Mouse (Mus musculus) liver, adult (tissue): ENCODE data around the gene Cnpy1.

ENCODE experiments used
- GATA4 ChIP-seq: IDR thresholded peaks from 2 replicates; pipeline ENCODE4 v1.6.1; 2014; ENCODE audit warnings: mild to moderate bottlenecking, low read length; ENCODE audit not compliant: insufficient replicate concordance

Gene Cnpy1

GRCm38 (mm10) chr5:28250479-28250878 lies 4.9 kb upstream of the Cnpy1 start:
- TF ChIP-seq GATA4 = no peak

DNA sequence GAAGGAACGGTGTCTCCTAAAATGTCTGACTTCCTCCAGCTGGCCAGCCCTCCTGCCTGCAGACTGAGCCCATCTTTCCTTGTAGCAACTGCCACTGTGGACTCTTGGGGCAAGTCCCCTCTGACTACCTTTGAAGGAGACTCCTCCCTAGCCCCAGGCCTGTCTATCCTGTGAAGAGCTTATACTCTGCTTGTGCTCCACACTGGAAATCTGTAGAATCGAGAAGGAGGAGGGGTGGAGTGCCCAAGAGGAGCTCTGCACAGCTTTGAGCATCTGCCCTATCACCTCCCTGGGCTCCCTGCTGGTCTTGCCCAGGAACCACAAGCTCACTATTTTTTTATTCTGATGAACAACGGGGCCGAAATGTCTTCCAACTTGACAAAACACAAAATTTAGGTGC lies 485 bp downstream of the Cnpy1 start:
- TF ChIP-seq GATA4 = no peak

GRCm38 (mm10) chr5:28243501-28244177 lies 2.0 kb downstream of the Cnpy1 start:
- TF ChIP-seq GATA4 = no peak

GRCm38 (mm10) chr5:28241423-28241822 lies 4.2 kb downstream of the Cnpy1 start:
- no peak for TF ChIP-seq GATA4

DNA sequence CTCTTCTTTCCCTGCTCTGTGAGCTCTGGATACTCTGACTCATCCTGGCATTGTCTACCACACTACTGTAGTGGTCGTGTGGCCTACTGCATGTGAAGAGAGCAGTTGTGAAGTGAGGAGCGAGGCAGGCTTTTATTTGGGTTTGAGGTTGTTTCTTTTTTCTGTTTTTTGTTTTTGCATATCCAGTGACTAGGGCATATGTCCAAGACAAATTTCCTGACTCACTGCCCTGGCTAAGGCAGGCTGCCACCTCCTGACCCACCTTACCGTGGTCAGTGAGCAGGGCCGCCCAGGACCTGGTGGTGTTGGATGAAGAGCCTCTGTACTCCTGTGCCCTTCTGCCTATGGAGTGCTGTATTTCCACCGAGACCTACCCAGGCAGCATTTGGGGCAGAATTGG lies 5.8 kb downstream of the Cnpy1 start:
- no peak for TF ChIP-seq GATA4

DNA sequence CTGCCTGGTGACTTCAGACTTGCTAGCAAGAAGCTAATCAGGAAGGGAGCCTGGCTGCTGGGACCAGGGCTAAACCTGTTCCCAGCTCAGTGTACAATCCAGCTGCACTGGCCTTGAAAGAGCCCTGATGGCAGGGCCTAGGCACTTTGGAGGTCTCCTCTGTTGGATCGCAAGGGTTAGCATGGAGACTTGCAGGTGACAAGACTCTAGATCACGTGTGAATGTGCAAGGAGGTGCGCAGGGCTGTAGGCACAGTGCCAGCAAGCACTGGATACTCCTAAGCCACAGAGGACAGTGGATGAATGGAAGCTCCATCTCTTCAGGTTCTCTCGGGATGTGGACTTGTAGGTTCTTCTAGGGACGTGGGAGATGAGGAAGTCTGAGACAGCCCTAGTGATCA lies 6.7 kb downstream of the Cnpy1 start:
- no peak for TF ChIP-seq GATA4

- no peak for TF ChIP-seq GATA4
Measured at GRCm38 (mm10) chr5:28238152-28238551, 7.5 kb downstream of the Cnpy1 start.

- TF ChIP-seq GATA4 = no peak
Measured at GRCm38 (mm10) chr5:28237715-28238114, 7.9 kb downstream of the Cnpy1 start.

- no peak for TF ChIP-seq GATA4
Measured at GRCm38 (mm10) chr5:28237055-28237454, 8.6 kb downstream of the Cnpy1 start.

- peak; percentile 60; the same call in 1 of the 2 replicates for TF ChIP-seq GATA4
Measured at GRCm38 (mm10) chr5:28236098-28236497, 9.5 kb downstream of the Cnpy1 start.

GRCm38 (mm10) chr5:28232101-28232500 lies 13.5 kb downstream of the Cnpy1 start:
- no peak for TF ChIP-seq GATA4

DNA sequence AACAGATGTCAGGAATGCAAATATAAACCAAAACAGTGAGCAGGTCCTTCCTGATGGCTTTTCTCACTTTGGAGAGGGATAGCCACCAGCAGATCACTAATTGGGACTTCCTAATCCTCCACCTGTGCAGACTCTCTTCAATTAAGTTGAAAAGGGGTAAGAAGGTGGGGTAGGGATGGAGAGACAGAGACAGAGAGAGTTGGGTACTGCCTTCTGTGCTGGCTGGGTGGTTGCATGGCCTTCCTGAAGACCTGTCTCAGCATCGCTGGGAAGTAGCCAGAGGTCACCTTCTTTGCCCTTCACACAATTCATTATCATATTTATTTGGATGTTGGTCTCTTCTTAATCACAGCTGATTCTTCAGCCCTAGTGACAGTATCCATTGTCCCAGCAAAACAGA lies 26.0 kb downstream of the Cnpy1 start:
- TF ChIP-seq GATA4 = no peak

DNA sequence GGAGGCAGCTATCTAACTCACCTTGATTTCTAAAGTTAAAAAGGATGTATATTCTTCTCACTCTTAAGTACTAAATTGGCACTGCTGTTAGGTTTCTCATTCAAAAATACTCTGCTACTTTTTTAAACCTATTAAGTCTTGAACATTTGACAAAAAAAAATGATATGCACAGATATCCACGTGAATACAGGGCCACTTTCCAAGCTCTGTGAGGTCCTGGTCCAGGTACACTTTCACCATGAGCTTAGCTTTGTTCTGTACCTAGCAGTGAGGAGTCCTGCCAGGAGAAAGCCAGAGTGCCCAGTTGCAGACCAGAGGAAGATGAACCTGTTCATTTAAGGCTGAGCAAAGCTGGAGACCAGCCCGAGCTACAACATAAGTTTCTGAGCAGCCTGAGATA lies 32.2 kb downstream of the Cnpy1 start:
- no peak for TF ChIP-seq GATA4

DNA sequence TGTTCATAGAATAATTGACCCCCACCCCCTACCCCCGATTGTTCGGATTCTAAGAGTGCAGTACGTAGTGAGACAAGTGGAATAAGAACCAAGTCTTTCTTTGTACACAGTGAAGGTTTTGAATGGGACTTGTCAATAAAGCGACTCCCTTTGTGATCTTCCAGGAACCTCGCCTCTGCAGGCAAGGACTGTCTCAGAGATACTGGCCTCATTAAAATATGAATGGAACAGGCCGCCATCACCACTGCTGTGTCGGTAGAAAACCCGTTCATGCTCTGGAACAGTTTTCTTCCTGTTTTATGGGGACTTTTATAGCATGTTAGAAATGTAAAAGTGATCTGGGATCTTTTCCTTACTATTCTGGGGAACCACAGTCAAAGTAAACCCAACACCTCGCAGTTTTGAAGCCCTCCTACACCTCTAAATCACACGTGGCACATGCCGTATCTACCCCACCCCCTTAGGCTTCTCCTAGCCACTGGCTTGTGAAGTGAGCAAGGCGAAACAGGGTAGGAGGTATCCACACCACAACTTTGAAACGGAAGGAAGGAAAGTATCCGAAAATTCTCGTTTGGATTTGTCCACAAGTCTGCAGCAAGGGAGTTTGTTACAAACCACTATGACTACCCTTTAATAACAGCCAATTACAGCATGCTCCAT lies 33.8 kb downstream of the Cnpy1 start:
- no peak for TF ChIP-seq GATA4

DNA sequence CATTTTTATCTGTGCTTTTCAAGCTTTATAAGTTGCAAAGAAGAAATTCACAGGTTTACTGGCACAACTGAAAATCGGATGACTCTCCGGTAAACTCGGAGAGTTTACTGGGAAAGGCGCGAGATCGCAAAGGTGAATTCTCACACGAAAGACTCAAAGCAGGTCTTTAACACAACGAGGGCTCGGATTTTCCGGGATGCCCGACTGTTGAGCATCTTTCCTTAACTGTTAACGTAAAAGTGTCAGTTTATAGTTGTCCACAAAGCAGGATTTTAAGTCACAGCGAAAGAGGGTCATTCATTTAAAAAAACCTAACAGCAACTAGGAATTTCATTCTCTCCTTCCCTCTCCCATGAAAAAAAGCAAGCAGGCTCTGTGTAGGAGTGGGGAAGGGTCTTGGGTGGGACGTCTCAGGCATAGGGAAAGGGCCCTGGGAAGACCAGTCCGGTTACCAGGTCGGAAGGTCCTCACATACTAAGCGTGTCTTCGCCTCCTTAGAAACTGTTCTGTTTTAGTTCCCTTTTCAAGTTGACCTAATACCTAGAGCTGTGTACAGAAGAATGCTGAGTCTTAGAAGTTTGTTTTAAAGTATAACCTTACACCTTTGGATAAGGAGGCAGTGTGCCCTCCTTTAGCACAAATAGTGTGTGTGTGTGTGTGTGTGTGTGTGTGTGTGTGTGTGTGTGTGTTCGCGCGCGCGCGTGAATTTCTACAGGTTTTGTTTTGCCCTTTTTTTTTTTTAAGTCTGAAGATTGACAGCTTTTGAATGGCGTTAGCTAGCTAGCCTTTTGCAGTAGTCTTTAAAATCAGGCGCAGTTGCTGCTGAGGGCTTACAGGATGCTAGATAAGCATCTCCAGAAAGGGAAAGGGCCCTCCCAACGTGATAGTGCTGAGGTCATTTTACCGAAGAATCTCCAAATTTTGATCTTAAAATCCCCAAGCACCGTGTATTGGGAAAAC lies 34.7 kb downstream of the Cnpy1 start:
- TF ChIP-seq GATA4 = no peak
